Mouse (Mus musculus) granulocyte monocyte progenitor cell, adult 5-6 weeks (primary cell): ENCODE data around the gene Ccl1. TPM values are rescaled to one million over a fixed set of nuclear protein-coding genes. Genes with fewer than 3 reads are reported as not detected.

Experiments used
- ATAC-seq: replicated peaks from 2 replicates; pipeline ENCODE4 v1.8.0; 2016; ENCODE audit warnings: mild to moderate bottlenecking, moderate TSS enrichment, inconsistent platforms; ENCODE audit not compliant: poor library complexity, severe bottlenecking
- total RNA-seq, 2 experiments: library from RNA; stranded (forward) in 1 of 2; stranded (reverse) in 1 of 2; fragments of 200-712, 200-1000 nt in 1 of 2; fragments of >200 nt in 1 of 2; fragmentation: Nextera tagmentation in 1 of 2; gene quantifications; 2 replicates each; pipeline ENCODE4 v1.2.3; 2014 to 2017

Ccl1 gene
- total RNA-seq, 2 experiments from 2014 or later: not detected

GRCm38 (mm10) chr11:82206960-82207488 is 98.5 kb downstream of the Ccl1 start:
- ATAC-seq: no peak

GRCm38 (mm10) chr11:82205221-82205620 is 100.3 kb downstream of the Ccl1 start:
- no peak for ATAC-seq

- ATAC-seq: no peak
Measured at GRCm38 (mm10) chr11:82203706-82204105, 101.8 kb downstream of the Ccl1 start.

- ATAC-seq: peak; percentile 87
Measured at GRCm38 (mm10) chr11:82197774-82198173, 107.7 kb downstream of the Ccl1 start.

GRCm38 (mm10) chr11:82194980-82195379 is 110.5 kb downstream of the Ccl1 start:
- no peak for ATAC-seq

- no peak for ATAC-seq
Measured at GRCm38 (mm10) chr11:82193826-82194225, 111.7 kb downstream of the Ccl1 start.

- ATAC-seq: no peak
Measured at GRCm38 (mm10) chr11:82189782-82190563, 115.5 kb downstream of the Ccl1 start.

GRCm38 (mm10) chr11:82185684-82186083 is 119.8 kb downstream of the Ccl1 start:
- no peak for ATAC-seq

- peak; percentile 69 for ATAC-seq
Measured at GRCm38 (mm10) chr11:82183281-82183935, 122.1 kb downstream of the Ccl1 start.

GRCm38 (mm10) chr11:82182401-82182800 is 123.1 kb downstream of the Ccl1 start:
- no peak for ATAC-seq

GRCm38 (mm10) chr11:82181331-82181730 is 124.2 kb downstream of the Ccl1 start:
- ATAC-seq: no peak

- no peak for ATAC-seq
Measured at GRCm38 (mm10) chr11:82178161-82178560, 127.3 kb downstream of the Ccl1 start.

GRCm38 (mm10) chr11:82177711-82178110 is 127.8 kb downstream of the Ccl1 start:
- ATAC-seq: peak; percentile 60

GRCm38 (mm10) chr11:82174794-82175193 is 130.7 kb downstream of the Ccl1 start:
- peak; percentile 83 for ATAC-seq

GRCm38 (mm10) chr11:82173491-82173890 is 132.0 kb downstream of the Ccl1 start:
- no peak for ATAC-seq

- ATAC-seq: peak; percentile 79
Measured at GRCm38 (mm10) chr11:82171316-82172071, 134.0 kb downstream of the Ccl1 start.

- ATAC-seq: no peak
Measured at GRCm38 (mm10) chr11:82169456-82169855, 136.0 kb downstream of the Ccl1 start.

- ATAC-seq: no peak
Measured at GRCm38 (mm10) chr11:82168308-82168707, 137.2 kb downstream of the Ccl1 start.

- no peak for ATAC-seq
Measured at GRCm38 (mm10) chr11:82163285-82163684, 142.2 kb downstream of the Ccl1 start.

GRCm38 (mm10) chr11:82159126-82159525 is 146.4 kb downstream of the Ccl1 start:
- no peak for ATAC-seq
